9 mouse cellular contexts compared by ENCODE assay signal in the genomic region with DNA sequence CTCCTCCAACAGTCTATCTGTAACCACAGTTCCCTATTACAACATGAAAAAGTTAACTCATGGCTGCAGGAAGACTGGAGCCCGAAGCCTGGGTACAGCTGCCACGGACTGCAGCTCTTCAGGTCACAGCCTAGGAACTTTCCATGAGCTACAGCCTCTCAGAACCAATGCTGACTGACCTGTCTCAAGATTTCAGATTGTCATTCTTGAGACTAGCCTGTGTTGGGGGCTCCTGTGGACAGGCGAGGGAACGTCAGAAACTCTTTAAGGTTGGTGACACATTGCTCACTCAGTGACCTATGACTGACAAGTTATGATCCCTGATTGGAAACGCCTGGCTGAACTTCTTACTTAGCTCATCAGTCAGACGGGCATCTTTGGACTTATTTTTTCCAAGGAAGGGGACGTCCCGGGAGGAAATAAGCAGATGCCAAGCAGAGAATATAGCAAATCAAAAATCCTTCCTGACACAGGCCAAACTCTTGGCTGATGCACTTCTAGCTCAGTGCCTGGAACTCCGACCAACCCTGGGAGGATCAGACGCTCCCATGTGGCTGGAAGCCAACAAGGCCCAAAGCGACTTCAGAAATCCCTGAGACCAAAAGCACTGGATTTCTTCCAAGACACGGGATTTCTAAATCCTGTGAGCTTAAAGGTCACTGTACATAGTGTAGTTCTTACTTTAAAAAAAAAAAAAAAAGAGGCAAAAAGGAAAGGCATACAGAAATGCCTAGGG.
DNase-seq lines count a peak whose midpoint lies in the region; ATAC-seq and TF ChIP-seq lines count a peak whose summit lies in the region.
"Had no signal": no experiment of that assay in that cellular context is flagged by ENCODE, and none has a peak within 500 bp of the region (broad histone marks: within the 10 kb centered on the region; RNA-seq: fewer than 3 reads in every experiment).

No protein-coding gene starts in this region.

- 66% methylated on average over 12 of the region's 12 CpGs for WGBS in intestine, embryonic 15.5 days

- no peak overlapping the region for H3K4me2 ChIP-seq in intestine, embryonic 15.5 days (replicated peaks)
- H3K4me2 ChIP-seq: midbrain, embryonic 12.5 days had no signal

- no peaks in the 10 kb centered on the region for H3K27me3 ChIP-seq in intestine, embryonic 15.5 days (replicated peaks)
- H3K27me3 ChIP-seq: midbrain, embryonic 12.5 days had no signal

- intact Hi-C loops in gastrocnemius, adult 2 months (cut with DNase I): loop anchor here (5.0 kb wide), 2 partner anchors 36 to 76 kb away; partner anchors contain the start of gene Sorbs1

- H3K4me1 ChIP-seq in intestine, embryonic 15.5 days (replicated peaks): peaks cover 12% of the 10 kb centered on the region; the same call in 1 of the 2 replicates

- peak overlapping the region; percentile 87 for H3K27ac ChIP-seq in gastrocnemius, adult 2 months
- H3K27ac ChIP-seq in intestine, embryonic 15.5 days: no peak overlapping the region
- H3K27ac ChIP-seq: midbrain, embryonic 12.5 days had no signal

- ATAC-seq in intestine, embryonic 15.5 days: peak; percentile 41; the same call in 1 of the 2 replicates
- ATAC-seq in megakaryocyte-erythroid progenitor cell, adult 5-6 weeks (replicated peaks; ENCODE audit: low FRiP score, low TSS enrichment, poor library complexity, severe bottlenecking): no peak

- no peak overlapping the region; the same call in 1 of the 2 replicates for H3K4me3 ChIP-seq in gastrocnemius, adult 2 months
- no peak overlapping the region for H3K4me3 ChIP-seq in intestine, embryonic 15.5 days (replicated peaks)
- H3K4me3 ChIP-seq: midbrain, embryonic 12.5 days had no signal

- no peaks in the 10 kb centered on the region for H3K9me3 ChIP-seq in intestine, embryonic 15.5 days
- H3K9me3 ChIP-seq: midbrain, embryonic 12.5 days had no signal

- DNase-seq in testis, postnatal 10 days (ENCODE audit: low spot score): peak; percentile 60
- no peak for DNase-seq in testis, postnatal 14 days (ENCODE audit: low spot score)
- DNase-seq in gastrocnemius, adult 2 months: peak; percentile 73
- DNase-seq in lung, postnatal 14 days: peak; percentile 64
- no peak for DNase-seq in MN1 (ENCODE audit: low spot score)
- DNase-seq in natural killer cell, adult 2 months (ENCODE audit: low spot score in 2 of 2): no peak

- H3K9ac ChIP-seq in intestine, embryonic 15.5 days: no peak overlapping the region
- H3K9ac ChIP-seq: midbrain, embryonic 12.5 days had no signal

- H3K36me3 ChIP-seq in intestine, embryonic 15.5 days: no peaks in the 10 kb centered on the region
- H3K36me3 ChIP-seq: midbrain, embryonic 12.5 days had no signal

- TF ChIP-seq CTCF in gastrocnemius, adult 2 months (IDR thresholded peaks at IDR 0.05): no peak

Comparison
In these comparisons a context has a peak if more than half of its experiments do, and no peak if none do; other contexts are left out.
1. DNase-seq: peak in testis, postnatal 10 days (single experiment), gastrocnemius, adult 2 months (single experiment) and lung, postnatal 14 days (single experiment); none in testis, postnatal 14 days (single experiment), MN1 (single experiment) and natural killer cell, adult 2 months (0 of 2).